Mouse (Mus musculus) megakaryocyte, embryonic 14.5 days (primary cell): Measurements from ENCODE around the gene Ctps. TPM values are rescaled to one million over a fixed set of nuclear protein-coding genes. Genes with fewer than 3 reads are reported as not detected.
"Not testable (repeated sequence)": the region's sequence is repeated elsewhere in the genome, so short reads cannot be mapped to it uniquely, and the experiment has no call there.

Source experiments
- H3K27me3 ChIP-seq: replicated peaks from 2 replicates; pipeline ENCODE3; 2012; ENCODE audit warnings: inconsistent platforms
- H3K36me3 ChIP-seq: replicated peaks from 2 replicates; pipeline ENCODE3; 2012; ENCODE audit warnings: low read length, inconsistent platforms, mixed read lengths
- H3K4me1 ChIP-seq: 2 replicates; pipeline ENCODE4 v1.6.1; 2012; ENCODE audit warnings: inconsistent platforms
- H3K4me3 ChIP-seq: replicated peaks from 2 replicates; pipeline ENCODE3; 2012; ENCODE audit warnings: moderate library complexity, mild to moderate bottlenecking, inconsistent platforms
- H3K9me3 ChIP-seq: 2 replicates; pipeline ENCODE4 v1.6.1; 2012; ENCODE audit warnings: inconsistent platforms
- FLI1 ChIP-seq: IDR thresholded peaks from 2 replicates; pipeline ENCODE4 v1.6.1; 2012; ENCODE audit warnings: low read length, inconsistent platforms, mixed read lengths
- GATA1 ChIP-seq: IDR thresholded peaks from 3 replicates; pipeline ENCODE4 v1.6.1; 2012; ENCODE audit warnings: mixed read lengths, low read length, inconsistent platforms, borderline replicate concordance
- polyA plus RNA-seq: library from polyadenylated mRNA; stranded (reverse); fragments of >175 nt; gene quantifications from 2 replicates; pipeline ENCODE4 v1.2.3, GENCODE M21; 2012; ENCODE audit warnings: low replicate concordance; ENCODE audit not compliant: insufficient read depth

Ctps gene
- polyA plus RNA-seq, 1 experiment = 2.5 TPM

DNA sequence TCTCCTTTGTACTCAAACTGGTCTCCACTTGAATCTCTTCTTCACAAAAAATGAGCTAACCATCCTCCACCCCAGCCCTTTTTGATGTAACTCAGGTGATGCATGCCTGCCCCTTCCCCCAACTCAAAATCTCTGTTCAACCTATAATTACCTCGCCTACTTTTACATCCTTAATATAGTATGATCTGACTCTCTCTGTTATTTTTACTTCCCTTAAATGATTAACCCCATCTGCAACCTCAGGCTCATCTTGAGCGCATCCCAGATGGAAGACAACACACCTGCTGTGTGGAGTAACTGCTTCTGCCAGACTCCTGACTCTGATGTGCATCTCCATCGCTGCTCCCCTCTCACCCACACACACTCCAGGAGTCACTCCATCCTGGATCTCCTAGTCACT lies 32.6 kb upstream of the Ctps start:
- H3K4me3 ChIP-seq = no peak overlapping the region
- no peaks in the 10 kb centered on the region for H3K9me3 ChIP-seq
- peaks cover 9% of the 10 kb centered on the region for H3K4me1 ChIP-seq
- peaks cover 41% of the 10 kb centered on the region for H3K27me3 ChIP-seq
- H3K36me3 ChIP-seq = no peaks in the 10 kb centered on the region
- no peak for TF ChIP-seq GATA1
- no peak for TF ChIP-seq FLI1

DNA sequence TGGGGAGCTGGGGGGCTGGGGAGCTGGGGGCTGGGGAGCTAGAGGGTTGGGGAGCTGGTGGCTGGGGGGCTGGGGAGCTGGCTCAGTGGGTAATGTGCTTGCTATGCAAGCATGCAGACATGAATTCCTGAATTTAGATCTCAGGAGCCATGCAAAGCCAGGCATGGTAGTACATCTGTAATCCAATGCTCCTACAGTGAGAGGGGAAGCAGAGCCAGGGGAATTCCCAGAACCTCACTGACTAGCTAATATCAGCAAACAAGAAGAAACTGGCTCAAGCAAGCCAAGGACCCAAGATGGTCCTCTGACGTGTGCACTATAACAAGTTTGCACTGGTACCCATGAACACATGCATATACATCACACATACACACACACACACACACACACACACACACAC lies 31.7 kb upstream of the Ctps start:
- H3K4me3 ChIP-seq = no peak overlapping the region
- H3K27me3 ChIP-seq = peaks cover 36% of the 10 kb centered on the region
- H3K36me3 ChIP-seq = no peaks in the 10 kb centered on the region
- TF ChIP-seq FLI1 (no peak), GATA1 (no peak)
- no peaks in the 10 kb centered on the region for H3K9me3 ChIP-seq
- H3K4me1 ChIP-seq = peaks cover 3% of the 10 kb centered on the region

DNA sequence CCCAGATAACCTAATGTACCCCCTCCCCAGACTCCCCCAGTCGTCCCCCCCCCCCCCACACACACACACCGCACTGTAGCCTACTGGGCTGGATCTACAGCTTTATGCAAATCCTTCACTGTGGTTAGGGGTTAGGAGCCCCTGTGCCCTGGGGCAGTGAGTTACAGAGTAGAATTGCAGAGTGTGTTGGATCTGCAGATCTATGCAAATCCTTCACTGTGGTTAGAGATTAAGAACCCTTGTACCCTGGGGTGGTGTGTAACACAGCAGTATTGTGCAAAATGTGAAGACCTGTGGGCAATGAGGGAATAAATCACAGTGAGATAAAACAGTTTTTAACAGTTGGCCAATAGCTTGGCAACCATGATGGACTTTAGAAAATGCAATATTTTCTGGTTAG lies 28.8 kb upstream of the Ctps start:
- H3K36me3 ChIP-seq = no peaks in the 10 kb centered on the region
- TF ChIP-seq FLI1 (no peak), GATA1 (no peak)
- peaks cover 24% of the 10 kb centered on the region for H3K27me3 ChIP-seq
- no peak overlapping the region for H3K4me3 ChIP-seq
- peaks cover 5% of the 10 kb centered on the region for H3K4me1 ChIP-seq
- peaks cover 6% of the 10 kb centered on the region for H3K9me3 ChIP-seq

DNA sequence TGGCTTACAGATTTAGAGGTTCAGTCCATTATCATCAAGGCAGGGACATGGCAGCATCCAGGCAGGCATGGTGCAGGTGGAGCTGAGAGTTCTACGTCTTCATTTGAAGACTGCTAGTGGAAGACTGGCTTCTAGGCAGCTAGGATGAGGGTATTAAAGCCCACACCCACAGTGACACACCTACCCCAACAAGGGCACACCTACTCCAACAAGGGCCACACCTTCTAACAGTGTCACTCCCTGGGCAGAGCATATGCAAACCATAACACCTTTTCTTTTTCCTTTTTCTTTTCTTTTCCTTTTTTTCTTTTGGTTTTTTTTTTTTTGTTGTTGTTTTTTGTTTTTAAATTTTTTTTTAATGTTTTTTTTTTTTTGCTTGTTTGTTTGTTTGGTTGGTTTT lies 26.1 kb upstream of the Ctps start:
- peaks cover 23% of the 10 kb centered on the region for H3K27me3 ChIP-seq
- not testable (repeated sequence) for H3K4me1 ChIP-seq, H3K9me3 ChIP-seq, H3K4me3 ChIP-seq, H3K36me3 ChIP-seq

DNA sequence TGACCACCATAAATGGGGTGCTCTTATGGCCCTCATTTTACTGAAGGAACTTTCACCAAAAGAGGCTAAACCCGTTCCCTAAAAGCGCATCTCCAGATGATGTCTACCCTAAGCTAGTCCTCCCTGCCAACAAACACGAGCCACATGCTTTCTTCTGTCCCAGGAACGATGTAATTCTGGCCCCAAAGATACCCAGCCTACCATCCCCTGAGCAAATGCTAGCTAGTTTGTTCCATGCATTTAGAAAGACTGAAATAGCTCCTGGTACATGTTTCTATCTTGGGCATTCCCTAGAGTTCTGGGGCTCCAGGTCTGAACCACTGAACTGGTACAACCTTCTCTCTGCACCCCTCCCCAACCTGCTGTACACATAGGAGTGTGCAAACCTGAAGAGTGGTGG lies 20.9 kb upstream of the Ctps start:
- H3K27me3 ChIP-seq = peaks cover 46% of the 10 kb centered on the region
- peaks cover 22% of the 10 kb centered on the region for H3K4me1 ChIP-seq
- peaks cover 6% of the 10 kb centered on the region for H3K9me3 ChIP-seq
- no peaks in the 10 kb centered on the region for H3K36me3 ChIP-seq
- no peak overlapping the region for H3K4me3 ChIP-seq
- no peak for TF ChIP-seq FLI1

DNA sequence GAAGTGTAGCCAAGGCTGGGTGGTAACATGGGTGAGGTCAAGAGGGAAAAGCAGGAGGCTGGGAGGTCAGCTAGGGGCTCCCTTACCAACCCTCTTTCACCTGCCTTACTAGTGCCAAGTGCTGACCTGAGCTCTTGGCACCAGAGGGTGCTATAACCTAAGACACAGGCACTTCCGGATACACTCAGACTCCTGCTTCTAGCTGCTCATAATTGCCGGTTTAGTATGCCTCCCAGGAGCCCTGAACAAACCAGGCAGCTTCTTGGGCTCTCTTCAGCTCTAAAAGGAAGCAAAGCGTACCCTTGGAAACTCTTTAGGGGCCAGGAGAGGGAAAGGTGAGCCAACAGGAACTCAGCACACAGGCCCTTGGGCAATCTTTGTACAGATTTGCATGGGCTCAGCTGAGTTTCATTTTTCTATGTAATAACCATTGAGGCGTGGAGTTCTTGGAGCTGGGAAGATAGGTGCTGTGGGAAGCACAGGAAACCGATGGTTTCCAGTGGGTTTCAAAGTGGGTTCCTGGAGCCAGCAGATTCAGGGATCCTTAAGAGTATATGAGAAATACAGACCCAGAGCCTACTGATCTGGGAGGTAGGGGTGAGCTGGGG lies 19.8 kb upstream of the Ctps start:
- peak overlapping the region; percentile 73 for H3K4me3 ChIP-seq
- no peaks in the 10 kb centered on the region for H3K9me3 ChIP-seq

DNA sequence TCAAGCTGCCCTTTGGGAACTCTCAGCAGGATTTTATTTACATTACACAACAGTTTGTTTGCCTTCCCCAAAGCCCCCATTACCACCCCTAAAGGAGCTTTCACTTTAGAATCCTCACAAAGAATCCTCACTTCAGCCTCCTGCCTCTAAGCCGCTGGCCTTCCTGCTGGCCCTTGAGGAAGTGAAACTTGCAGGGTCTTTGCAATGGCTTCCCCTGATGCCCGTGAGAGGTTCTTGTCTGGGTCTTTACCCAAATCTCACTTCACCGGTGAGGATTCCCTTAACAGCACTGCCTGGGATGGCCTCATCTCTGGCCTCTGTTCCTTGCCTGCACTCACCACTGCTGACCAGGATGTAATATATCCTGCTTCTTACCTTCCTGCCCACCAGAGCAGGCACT lies 19.0 kb upstream of the Ctps start:
- peak overlapping the region; percentile 67 for H3K4me3 ChIP-seq
- no peaks in the 10 kb centered on the region for H3K36me3 ChIP-seq
- H3K4me1 ChIP-seq = peaks cover 22% of the 10 kb centered on the region
- H3K9me3 ChIP-seq = no peaks in the 10 kb centered on the region
- no peak for TF ChIP-seq GATA1
- peaks cover 45% of the 10 kb centered on the region for H3K27me3 ChIP-seq

More for the DNA sequence above, 19.8 kb upstream of the Ctps start:
- H3K36me3 ChIP-seq = no peaks in the 10 kb centered on the region
- peaks cover 45% of the 10 kb centered on the region for H3K27me3 ChIP-seq
- peaks cover 22% of the 10 kb centered on the region for H3K4me1 ChIP-seq
- TF ChIP-seq GATA1 = no peak
- TF ChIP-seq FLI1 = no peak

DNA sequence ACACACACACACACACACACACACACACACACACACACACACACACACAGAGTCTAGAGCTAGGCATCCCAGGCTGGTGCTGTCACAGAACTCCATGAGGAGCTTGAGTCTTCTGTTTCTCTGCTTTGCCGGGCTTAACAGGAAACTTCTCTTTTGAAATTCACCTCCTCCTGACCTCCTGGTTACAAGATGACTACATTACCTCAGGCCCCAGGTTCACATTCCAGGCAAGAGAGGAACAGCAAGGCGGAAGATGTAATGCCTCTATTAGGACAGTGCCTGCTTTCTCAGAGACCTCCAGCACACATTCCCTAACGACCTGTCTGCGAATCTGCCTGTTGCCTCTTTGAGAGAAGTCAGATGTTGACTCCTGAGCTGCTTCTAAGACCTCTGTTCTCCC lies 18.4 kb upstream of the Ctps start, which contains the start of gene Gm8439:
Gm8439 (plus strand) TSS at position 301 of the 400 bp plus-strand sequence.
- Histone ChIP-seq H3K4me3 (peak within 1 kb of the TSS; percentile 67), H3K9me3 (no peaks in the 10 kb centered on the region), H3K36me3 (no peaks in the 10 kb centered on the region), H3K4me1 (peaks cover 19% of the 10 kb centered on the region), H3K27me3 (peaks cover 49% of the 10 kb centered on the region)
- TF ChIP-seq FLI1 (no peak), GATA1 (no peak)

DNA sequence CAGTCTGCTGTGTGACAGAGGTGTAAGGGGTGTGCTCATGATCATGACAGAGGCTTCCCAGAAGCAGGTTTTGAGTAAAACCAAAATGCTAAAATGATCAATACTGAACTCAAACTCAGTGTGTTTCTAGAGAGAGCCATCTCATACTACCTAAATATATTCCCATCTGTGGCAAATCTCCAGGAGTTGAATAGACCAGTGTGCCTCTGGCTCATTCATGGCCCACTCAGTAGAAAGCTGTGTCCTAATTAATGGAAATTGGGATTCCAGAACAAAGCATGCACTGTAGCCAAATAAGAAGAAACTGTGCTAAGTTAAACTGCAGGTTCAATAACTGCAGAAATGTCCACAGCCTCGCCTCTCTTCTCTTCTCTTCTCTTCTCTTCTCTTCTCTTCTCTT lies 16.9 kb upstream of the Ctps start:
- H3K27me3 ChIP-seq = peaks cover 59% of the 10 kb centered on the region
- H3K36me3 ChIP-seq = no peaks in the 10 kb centered on the region
- no peak overlapping the region for H3K4me3 ChIP-seq
- no peaks in the 10 kb centered on the region for H3K9me3 ChIP-seq
- H3K4me1 ChIP-seq = peaks cover 19% of the 10 kb centered on the region
- no peak for TF ChIP-seq GATA1
- TF ChIP-seq FLI1 = no peak

DNA sequence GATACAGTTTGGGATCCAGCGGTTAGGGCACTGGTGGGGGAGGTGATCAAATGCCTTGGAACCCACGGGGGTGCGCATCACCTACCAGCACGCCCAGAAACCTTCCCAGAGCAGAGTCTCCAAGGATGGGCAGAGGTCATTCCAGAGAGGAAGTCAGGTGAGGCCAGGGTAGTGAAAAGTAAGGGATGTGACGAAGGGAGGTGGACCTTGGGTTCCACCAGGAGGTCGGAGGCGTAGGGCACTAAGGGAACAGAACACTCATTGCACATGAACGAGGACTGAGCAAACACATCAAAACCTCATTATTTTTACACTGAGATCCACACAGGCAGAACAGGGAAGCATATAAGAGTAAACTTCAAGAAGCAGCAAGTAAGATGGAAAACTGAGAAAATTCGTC lies 11.6 kb upstream of the Ctps start:
- Histone ChIP-seq H3K36me3 (no peaks in the 10 kb centered on the region), H3K4me3 (no peak overlapping the region), H3K9me3 (no peaks in the 10 kb centered on the region), H3K4me1 (no peaks in the 10 kb centered on the region), H3K27me3 (peaks cover 49% of the 10 kb centered on the region)
- TF ChIP-seq GATA1 (no peak), FLI1 (no peak)

DNA sequence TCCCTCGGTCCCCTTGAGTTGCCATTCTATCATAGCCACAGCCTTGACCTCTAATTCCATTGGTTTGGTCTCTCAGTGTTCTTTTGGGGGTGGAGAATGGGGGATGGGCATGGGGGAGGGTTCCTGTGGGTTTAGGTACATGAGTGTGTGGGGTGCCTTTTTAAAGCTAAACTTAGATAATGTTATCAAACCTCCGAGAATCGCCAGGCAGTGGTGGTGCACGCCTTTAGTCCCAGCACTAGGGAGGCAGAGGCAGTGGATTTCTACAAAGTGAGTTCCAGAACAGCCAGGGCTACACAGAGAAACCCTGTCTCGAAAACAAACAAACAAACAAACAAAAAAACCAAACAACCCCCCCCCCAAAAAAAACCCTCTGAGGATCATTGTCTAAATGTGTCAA lies 10.8 kb upstream of the Ctps start:
- no peaks in the 10 kb centered on the region for H3K36me3 ChIP-seq
- peaks cover 49% of the 10 kb centered on the region for H3K27me3 ChIP-seq
- no peaks in the 10 kb centered on the region for H3K4me1 ChIP-seq
- no peak overlapping the region for H3K4me3 ChIP-seq
- no peak for TF ChIP-seq GATA1
- TF ChIP-seq FLI1 = no peak
- no peaks in the 10 kb centered on the region for H3K9me3 ChIP-seq
